Mouse (Mus musculus): ENCODE results near the gene Pi4kb.

The Pi4kb gene

DNA sequence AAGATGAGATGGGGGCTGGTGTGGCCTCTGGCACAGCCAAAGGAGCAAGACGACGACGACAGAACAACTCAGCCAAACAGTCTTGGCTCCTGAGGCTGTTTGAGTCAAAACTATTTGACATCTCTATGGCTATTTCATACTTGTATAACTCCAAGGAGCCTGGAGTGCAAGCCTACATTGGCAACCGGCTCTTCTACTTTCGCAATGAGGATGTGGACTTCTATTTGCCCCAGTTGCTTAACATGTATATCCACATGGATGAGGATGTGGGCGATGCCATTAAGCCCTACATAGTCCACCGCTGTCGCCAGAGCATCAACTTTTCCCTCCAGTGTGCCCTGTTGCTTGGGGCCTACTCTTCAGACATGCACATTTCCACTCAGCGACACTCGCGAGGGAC, 9.8 kb downstream of the Pi4kb start:
- no peak for DNase-seq (ENCODE audit: low read depth, low spot score)
- no peaks in the 10 kb centered on the region for H3K27me3 ChIP-seq (ENCODE audit: control insufficient read depth, insufficient read depth, low read length, poor library complexity, severe bottlenecking)
- H3K36me3 ChIP-seq (ENCODE audit: control insufficient read depth, insufficient read depth, low read length, poor library complexity, severe bottlenecking): peaks cover 10% of the 10 kb centered on the region; the same call in 1 of the 2 replicates

DNA sequence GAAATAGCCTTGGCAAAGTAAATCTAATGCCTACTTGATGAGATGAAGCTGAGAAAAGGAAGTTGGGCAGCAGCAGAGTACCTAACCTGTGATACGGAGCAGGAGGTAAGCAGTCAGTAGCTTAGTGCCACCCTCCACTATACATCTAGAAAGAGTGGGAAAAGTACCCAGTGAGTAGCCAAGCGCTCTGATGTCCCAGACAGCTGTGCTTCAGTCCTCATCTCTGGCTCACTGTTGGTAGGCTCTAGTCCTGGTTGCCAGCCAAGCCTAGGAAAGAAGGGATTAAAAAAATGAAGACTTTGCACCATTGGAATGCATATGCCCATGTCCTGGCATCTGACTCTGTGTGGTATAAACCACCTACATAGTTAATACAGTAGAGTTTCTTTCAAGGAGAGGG, 11.0 kb downstream of the Pi4kb start:
- Histone ChIP-seq H3K36me3 (ENCODE audit: control insufficient read depth, insufficient read depth, low read length, poor library complexity, severe bottlenecking) (peaks cover 14% of the 10 kb centered on the region; the same call in 1 of the 2 replicates), H3K27me3 (ENCODE audit: control insufficient read depth, insufficient read depth, low read length, poor library complexity, severe bottlenecking) (no peaks in the 10 kb centered on the region)
- DNase-seq (ENCODE audit: low read depth, low spot score): no peak

DNA sequence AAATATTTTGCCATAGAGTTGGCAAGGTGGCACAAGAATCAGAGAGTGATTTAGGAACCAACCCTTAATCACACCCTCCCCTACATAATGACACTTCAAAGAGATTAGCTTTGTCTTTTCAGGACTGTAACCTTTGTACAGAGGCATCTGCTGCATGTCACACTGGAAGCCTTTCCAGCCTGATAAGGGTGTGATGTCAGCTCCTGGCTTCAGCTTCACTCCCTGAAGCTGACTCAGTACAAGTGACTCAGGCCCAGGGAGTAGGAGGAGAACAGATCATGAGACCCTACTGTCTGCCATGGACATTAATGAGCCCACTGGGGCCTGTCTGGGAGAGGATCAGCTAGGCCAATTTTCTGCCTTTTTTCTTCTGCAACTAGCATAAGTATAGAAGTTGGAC, 13.0 kb downstream of the Pi4kb start:
- Histone ChIP-seq H3K27me3 (ENCODE audit: control insufficient read depth, insufficient read depth, low read length, poor library complexity, severe bottlenecking) (no peaks in the 10 kb centered on the region), H3K36me3 (ENCODE audit: control insufficient read depth, insufficient read depth, low read length, poor library complexity, severe bottlenecking) (peaks cover 14% of the 10 kb centered on the region; the same call in 1 of the 2 replicates)
- no peak for DNase-seq (ENCODE audit: low read depth, low spot score)

DNA sequence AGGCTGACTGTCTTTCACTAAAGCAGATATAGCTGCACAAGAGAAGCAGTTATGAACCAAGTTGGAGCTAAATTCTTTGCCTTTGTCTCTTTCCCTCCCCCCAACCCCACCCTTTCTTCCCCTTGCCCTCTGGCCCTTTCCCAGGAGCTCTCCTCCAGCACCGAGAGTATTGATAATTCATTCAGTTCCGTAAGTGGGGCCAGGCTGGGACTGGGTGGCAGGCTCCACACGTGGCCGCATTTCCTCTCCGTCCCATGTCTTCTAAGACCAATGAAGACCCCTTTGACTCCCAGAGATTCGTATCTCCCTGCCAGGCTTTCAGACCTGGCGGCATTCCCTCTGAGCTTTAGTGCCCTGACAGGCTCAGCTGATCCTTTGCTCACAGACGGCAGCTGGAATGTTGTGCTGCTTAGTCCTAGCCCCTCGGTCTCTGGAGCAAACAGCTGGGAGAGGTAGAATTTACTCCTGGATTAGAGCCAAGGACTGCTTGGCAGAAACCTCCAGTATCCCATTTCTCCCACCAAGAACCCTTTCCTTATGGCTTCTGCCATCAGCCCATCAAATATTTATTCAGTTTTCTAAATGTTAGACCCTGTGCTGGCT, 14.7 kb downstream of the Pi4kb start:
- no peak for DNase-seq (ENCODE audit: low read depth, low spot score)
- Histone ChIP-seq H3K27me3 (ENCODE audit: control insufficient read depth, insufficient read depth, low read length, poor library complexity, severe bottlenecking) (no peaks in the 10 kb centered on the region), H3K36me3 (ENCODE audit: control insufficient read depth, insufficient read depth, low read length, poor library complexity, severe bottlenecking) (peaks cover 16% of the 10 kb centered on the region)

DNA sequence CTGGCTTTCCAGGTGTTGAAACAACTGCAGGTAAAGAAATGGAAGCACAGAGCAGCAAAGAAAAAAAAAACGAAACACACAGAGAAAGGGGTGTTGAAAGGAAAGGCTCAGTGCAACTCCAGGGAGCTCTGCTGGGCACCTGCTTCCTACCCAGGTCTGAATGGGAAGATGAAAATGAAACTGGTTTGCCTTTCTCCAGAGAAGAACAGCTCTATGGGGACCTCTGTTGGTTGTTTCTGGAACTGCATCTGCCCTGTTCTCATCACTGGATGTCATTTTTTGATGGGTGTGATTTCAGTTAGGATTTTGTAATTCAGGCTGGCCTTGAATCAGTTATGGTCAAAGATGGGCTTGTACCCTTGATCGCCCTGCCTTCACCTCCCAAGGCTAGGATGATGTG, 22.4 kb downstream of the Pi4kb start:
- Histone ChIP-seq H3K36me3 (ENCODE audit: control insufficient read depth, insufficient read depth, low read length, poor library complexity, severe bottlenecking) (peaks cover 26% of the 10 kb centered on the region), H3K27me3 (ENCODE audit: control insufficient read depth, insufficient read depth, low read length, poor library complexity, severe bottlenecking) (no peaks in the 10 kb centered on the region)
- peak; percentile 91 for DNase-seq (ENCODE audit: low read depth, low spot score)

DNA sequence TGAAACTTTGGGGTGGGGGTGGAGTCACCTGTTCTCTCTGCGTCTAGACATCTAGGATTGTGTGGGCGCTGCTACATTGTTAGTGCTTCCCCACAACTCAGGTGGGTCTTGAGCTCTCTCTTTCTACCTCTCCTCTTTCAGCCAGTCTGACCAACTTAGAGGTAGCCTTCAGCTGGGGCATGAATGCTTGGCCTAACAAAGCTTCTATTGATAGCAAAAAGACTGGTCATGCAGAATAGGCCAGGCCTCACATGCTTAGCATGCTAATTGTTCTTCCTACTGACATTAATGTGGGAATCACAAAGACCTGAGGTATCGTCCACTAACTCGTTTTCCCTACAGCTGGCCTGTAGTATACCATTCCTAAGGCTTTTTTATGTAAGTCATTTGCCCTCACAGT, 28.0 kb downstream of the Pi4kb start:
- Histone ChIP-seq H3K27me3 (ENCODE audit: control insufficient read depth, insufficient read depth, low read length, poor library complexity, severe bottlenecking) (no peaks in the 10 kb centered on the region), H3K36me3 (ENCODE audit: control insufficient read depth, insufficient read depth, low read length, poor library complexity, severe bottlenecking) (peaks cover 26% of the 10 kb centered on the region)
- no peak for DNase-seq (ENCODE audit: low read depth, low spot score)

DNA sequence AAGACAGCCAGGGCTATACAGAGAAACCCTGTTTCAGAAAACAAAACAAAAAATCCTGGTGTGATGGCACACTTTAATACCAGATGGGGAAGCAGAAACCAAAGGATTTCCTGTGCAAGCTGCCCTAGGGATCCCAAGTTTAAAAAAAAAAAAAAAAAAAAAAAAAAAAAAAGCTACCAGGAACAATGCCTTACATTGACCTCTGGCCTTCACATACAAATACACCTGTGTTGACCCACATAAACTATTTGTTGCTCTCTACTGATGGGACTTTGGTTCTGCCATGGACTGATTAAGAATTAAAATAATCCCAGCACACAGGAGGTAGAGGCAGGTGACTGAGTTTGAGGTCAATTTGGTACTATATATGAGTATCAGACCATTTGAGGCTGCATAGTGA, 28.7 kb downstream of the Pi4kb start:
- DNase-seq (ENCODE audit: low read depth, low spot score): no peak
- H3K36me3 ChIP-seq (ENCODE audit: control insufficient read depth, insufficient read depth, low read length, poor library complexity, severe bottlenecking): peaks cover 28% of the 10 kb centered on the region
- no peaks in the 10 kb centered on the region for H3K27me3 ChIP-seq (ENCODE audit: control insufficient read depth, insufficient read depth, low read length, poor library complexity, severe bottlenecking)

DNA sequence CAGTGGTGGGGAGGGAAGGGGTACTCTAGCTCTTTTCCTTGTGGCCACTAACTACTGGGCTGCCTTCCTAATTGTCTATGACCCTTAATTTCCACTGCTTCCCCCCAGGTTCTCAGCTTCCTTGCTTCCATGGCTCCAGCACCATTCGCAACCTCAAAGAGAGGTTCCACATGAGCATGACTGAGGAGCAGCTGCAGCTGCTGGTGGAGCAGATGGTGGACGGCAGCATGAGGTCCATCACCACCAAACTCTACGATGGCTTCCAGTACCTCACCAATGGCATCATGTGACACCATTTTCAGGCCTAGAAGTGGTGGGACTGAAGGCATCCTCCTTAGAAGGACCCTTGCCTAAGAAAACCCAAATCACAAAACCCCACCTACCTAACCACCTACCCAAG, 31.1 kb downstream of the Pi4kb start:
- no peak for DNase-seq (ENCODE audit: low read depth, low spot score)
- Histone ChIP-seq H3K27me3 (ENCODE audit: control insufficient read depth, insufficient read depth, low read length, poor library complexity, severe bottlenecking) (no peaks in the 10 kb centered on the region), H3K36me3 (ENCODE audit: control insufficient read depth, insufficient read depth, low read length, poor library complexity, severe bottlenecking) (peaks cover 22% of the 10 kb centered on the region)

DNA sequence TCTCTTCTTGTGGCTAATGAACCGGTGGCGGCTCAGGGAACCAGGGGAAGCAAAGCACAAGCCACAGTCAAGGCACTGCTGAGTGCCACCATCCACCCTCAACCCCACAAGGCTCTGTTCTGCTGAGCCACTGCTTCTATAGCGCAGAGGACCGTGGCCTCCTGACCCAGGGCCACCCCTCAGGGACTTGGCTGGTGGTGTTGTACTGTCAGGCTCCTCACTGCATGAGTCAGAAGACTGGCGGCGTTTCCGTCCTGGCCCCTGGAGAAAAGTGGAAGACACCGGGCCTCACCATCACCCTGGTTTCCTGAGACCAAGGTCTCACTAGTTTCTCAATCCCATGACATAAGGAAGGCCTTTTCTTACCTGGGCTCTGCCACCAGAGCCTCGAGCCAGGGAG, 33.2 kb downstream of the Pi4kb start:
- H3K27me3 ChIP-seq (ENCODE audit: control insufficient read depth, insufficient read depth, low read length, poor library complexity, severe bottlenecking): no peaks in the 10 kb centered on the region
- DNase-seq (ENCODE audit: low read depth, low spot score): no peak
- H3K36me3 ChIP-seq (ENCODE audit: control insufficient read depth, insufficient read depth, low read length, poor library complexity, severe bottlenecking): peaks cover 16% of the 10 kb centered on the region

DNA sequence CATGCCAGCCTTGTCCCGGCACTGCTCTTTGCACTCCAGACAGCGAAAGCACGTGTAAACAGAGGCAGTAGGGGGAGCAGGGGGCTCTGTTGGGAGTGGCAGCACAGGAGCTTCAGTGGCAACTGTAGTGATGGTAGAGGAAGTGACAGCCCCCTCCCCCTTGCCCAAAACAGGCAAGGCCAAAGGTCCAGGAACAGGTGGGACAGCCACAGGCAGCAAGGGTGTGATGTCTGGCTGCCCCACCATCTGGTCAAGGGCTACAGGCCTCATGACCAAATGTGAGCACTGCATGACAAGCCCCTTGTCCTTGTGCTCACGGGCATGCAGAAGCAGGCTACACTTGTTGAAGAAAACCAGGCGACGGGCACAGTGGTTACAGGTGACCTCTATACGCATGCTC, 35.9 kb downstream of the Pi4kb start:
- H3K27me3 ChIP-seq (ENCODE audit: control insufficient read depth, insufficient read depth, low read length, poor library complexity, severe bottlenecking): no peaks in the 10 kb centered on the region
- no peak for DNase-seq (ENCODE audit: low read depth, low spot score)
- H3K36me3 ChIP-seq (ENCODE audit: control insufficient read depth, insufficient read depth, low read length, poor library complexity, severe bottlenecking): peaks cover 10% of the 10 kb centered on the region

DNA sequence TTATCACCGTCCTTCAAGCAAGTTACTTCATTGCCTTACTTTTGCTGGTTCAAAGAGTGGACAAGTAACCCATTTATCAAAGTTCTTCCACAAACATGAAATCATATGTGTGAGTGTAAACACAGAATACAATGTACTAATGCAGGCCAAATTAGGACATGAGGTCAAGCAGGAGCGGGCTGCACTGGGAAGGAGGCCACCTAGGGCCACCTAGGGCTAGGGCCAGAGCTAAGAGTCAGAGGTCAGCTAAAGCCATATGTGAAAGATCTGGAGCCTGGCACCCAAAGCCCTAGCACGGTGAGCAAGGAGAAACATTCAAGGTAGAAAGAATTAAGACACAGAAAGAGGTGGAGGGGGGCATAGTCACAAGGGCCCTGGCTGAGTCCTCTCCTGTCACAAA, 38.5 kb downstream of the Pi4kb start:
- H3K27me3 ChIP-seq (ENCODE audit: control insufficient read depth, insufficient read depth, low read length, poor library complexity, severe bottlenecking): no peaks in the 10 kb centered on the region
- no peak for DNase-seq (ENCODE audit: low read depth, low spot score)
- peaks cover 7% of the 10 kb centered on the region for H3K36me3 ChIP-seq (ENCODE audit: control insufficient read depth, insufficient read depth, low read length, poor library complexity, severe bottlenecking)

DNA sequence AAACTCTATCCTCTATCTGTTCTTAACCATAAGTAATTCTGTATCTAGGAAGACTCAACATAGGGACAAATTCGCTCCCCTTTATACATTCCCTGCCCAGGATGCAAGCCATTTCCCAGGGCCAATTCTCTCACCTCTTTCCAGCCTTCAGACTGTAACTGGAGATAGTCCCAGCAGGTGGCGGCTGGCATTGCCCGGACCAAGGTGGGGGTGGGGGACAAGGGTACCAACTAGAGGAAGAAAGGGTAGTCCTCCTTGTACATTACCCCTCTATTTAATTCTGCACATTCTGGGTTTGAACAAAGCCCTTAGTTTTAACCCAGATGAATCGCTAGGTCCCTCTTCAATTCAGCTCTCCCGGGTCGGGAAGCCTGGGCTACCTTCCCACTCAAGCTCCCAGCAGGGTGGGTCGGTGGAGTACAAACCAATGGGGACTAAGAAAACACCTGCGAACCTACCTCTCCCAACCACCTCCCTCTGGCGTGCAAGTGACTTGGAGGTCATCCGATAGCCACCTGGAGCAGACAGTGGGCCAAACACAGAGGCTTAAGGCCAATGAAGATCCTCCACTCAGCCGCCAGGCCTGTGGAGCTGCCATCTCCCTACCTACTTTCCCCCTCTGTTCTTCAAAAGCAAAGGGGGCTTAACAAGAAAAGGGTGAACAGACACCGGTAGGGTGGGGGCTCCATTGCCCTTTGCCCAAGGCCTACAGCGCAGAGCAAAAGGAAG, 39.3 kb downstream of the Pi4kb start:
- Histone ChIP-seq H3K36me3 (ENCODE audit: control insufficient read depth, insufficient read depth, low read length, poor library complexity, severe bottlenecking) (peaks cover 4% of the 10 kb centered on the region), H3K27me3 (ENCODE audit: control insufficient read depth, insufficient read depth, low read length, poor library complexity, severe bottlenecking) (no peaks in the 10 kb centered on the region)
- no peak for DNase-seq (ENCODE audit: low read depth, low spot score)

DNA sequence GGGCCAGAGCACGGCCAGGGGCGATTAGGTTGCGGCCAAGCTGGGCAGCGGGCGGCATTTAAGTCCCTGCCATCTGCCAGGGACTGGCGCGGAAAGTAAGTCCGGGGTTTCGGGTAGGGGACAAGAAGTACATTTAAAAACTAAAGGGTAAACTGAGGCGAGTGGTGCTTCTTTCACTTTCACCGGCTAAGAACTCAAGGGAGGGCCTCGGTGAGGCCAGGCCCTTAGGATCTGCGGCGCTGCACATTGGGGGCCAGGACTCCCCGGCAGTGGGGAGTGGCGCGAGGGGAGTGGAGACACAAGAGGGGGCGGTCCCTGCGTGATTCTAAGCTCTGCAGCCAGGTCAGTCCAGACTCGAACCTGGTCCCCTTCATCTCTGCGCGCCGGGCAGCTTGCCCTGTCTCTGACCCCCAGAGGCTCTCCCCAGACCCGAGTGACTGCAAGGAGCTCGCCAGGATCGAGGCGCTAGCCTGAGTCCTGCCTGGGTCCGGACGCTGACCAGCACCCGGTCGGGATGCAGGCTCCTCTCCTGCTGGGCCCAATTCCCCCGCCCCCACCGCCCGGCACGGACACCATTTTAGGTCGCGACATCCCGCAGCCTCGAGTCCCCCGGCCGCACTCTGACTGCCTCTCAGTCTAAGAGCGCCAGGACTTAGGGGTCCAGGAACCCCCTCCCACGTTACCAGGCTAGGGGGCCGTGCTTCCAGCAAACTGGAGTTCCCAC, 40.1 kb downstream of the Pi4kb start:
- peak; percentile 49 for DNase-seq (ENCODE audit: low read depth, low spot score)
- Histone ChIP-seq H3K36me3 (ENCODE audit: control insufficient read depth, insufficient read depth, low read length, poor library complexity, severe bottlenecking) (peaks cover 2% of the 10 kb centered on the region; the same call in 1 of the 2 replicates), H3K27me3 (ENCODE audit: control insufficient read depth, insufficient read depth, low read length, poor library complexity, severe bottlenecking) (no peaks in the 10 kb centered on the region)

DNA sequence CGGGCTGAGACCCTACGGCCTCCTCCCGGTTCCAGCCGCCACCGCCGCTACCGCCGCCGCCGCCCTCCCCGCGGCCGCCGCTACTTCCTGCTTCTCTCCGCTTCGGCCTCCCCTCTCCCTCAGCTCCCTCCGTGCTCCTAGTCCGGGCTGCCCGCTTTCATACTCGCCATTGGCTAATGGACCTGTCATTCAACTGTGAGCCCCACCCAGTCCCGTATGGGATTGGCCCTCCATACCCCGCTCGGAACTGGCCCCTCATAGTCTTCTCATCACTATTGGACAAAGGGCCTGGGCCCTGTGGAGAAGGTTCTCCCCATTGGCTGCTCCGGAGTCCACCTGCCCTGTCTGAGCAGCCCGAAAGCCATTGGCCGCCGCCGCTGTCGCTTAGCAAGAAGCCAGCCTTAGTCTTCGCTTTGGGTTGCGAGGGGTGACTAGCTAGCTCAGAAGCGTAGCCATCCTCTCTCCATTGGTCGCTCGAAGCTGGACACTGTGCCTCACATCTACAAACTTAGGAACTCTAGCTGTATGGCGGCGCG, 40.9 kb downstream of the Pi4kb start, which contains the start of gene Zfp687:
Gene Zfp687 (minus strand): TSS at position 112 of the 536 bp plus-strand sequence.
- Histone ChIP-seq H3K27me3 (ENCODE audit: control insufficient read depth, insufficient read depth, low read length, poor library complexity, severe bottlenecking) (no peaks in the 10 kb centered on the region), H3K36me3 (ENCODE audit: control insufficient read depth, insufficient read depth, low read length, poor library complexity, severe bottlenecking) (no peaks in the 10 kb centered on the region)
- DNase-seq (ENCODE audit: low read depth, low spot score): peak; percentile 100
